Mouse (Mus musculus): ENCODE measurements around the gene Gm4969. TPM values are rescaled to one million over a fixed set of nuclear protein-coding genes. Genes with fewer than 3 reads are reported as not detected.

Gm4969 gene
- polyA plus RNA-seq, 1 experiment from 2014 or later, result 4.9 TPM

GRCm38 (mm10) chr7:19127744-19128143, 9.6 kb upstream of the Gm4969 start:
- H3K4me1 ChIP-seq (replicated peaks; ENCODE audit: control insufficient read depth, insufficient read depth, low read length), result peaks cover 11% of the 10 kb centered on the region

GRCm38 (mm10) chr7:19124713-19125112, 6.5 kb upstream of the Gm4969 start:
- Histone ChIP-seq H3K27me3 (replicated peaks; ENCODE audit: control insufficient read depth, insufficient read depth, low read length) (no peaks in the 10 kb centered on the region), H3K9ac (replicated peaks; ENCODE audit: low read depth, low read length) (no peak overlapping the region), H3K4me2 (ENCODE audit: low read length) (no peak overlapping the region), H3K36me3 (ENCODE audit: control insufficient read depth, insufficient read depth) (no peaks in the 10 kb centered on the region; the same call in 1 of the 2 replicates), H3K4me1 (replicated peaks; ENCODE audit: control insufficient read depth, insufficient read depth, low read length) (peaks cover 12% of the 10 kb centered on the region), H3K9me3 (ENCODE audit: control insufficient read depth, low read length) (no peaks in the 10 kb centered on the region), H3K4me3 (replicated peaks; ENCODE audit: low read length) (no peak overlapping the region), H3K27ac (ENCODE audit: low read length) (no peak overlapping the region)
- WGBS, result 83% methylated on average over 6 of the region's 6 CpGs
- ATAC-seq, result no peak

More at GRCm38 (mm10) chr7:19127744-19128143, 9.6 kb upstream of the Gm4969 start:
- H3K27ac ChIP-seq (ENCODE audit: low read length), result no peak overlapping the region
- WGBS, result 88% methylated on average over 5 of the region's 5 CpGs
- no peak overlapping the region for H3K4me2 ChIP-seq (ENCODE audit: low read length)
- H3K4me3 ChIP-seq (replicated peaks; ENCODE audit: low read length), result no peak overlapping the region
- H3K9ac ChIP-seq (replicated peaks; ENCODE audit: low read depth, low read length), result no peak overlapping the region
- ATAC-seq, result no peak
- no peaks in the 10 kb centered on the region; the same call in 1 of the 2 replicates for H3K36me3 ChIP-seq (ENCODE audit: control insufficient read depth, insufficient read depth)
- no peaks in the 10 kb centered on the region for H3K9me3 ChIP-seq (ENCODE audit: control insufficient read depth, low read length)
- H3K27me3 ChIP-seq (replicated peaks; ENCODE audit: control insufficient read depth, insufficient read depth, low read length), result no peaks in the 10 kb centered on the region

- ATAC-seq, result no peak
- Histone ChIP-seq H3K27ac (ENCODE audit: low read length) (no peak overlapping the region), H3K27me3 (replicated peaks; ENCODE audit: control insufficient read depth, insufficient read depth, low read length) (no peaks in the 10 kb centered on the region), H3K9ac (replicated peaks; ENCODE audit: low read depth, low read length) (no peak overlapping the region), H3K4me2 (ENCODE audit: low read length) (no peak overlapping the region), H3K9me3 (ENCODE audit: control insufficient read depth, low read length) (0 out of 2 replicates have a peak, but pooled peaks cover 4% of the 10 kb centered on the region), H3K36me3 (ENCODE audit: control insufficient read depth, insufficient read depth) (no peaks in the 10 kb centered on the region), H3K4me1 (replicated peaks; ENCODE audit: control insufficient read depth, insufficient read depth, low read length) (peaks cover 21% of the 10 kb centered on the region), H3K4me3 (replicated peaks; ENCODE audit: low read length) (no peak overlapping the region)
- WGBS, result 86% methylated on average over 4 of the region's 4 CpGs
Measured at GRCm38 (mm10) chr7:19121686-19122085, 3.5 kb upstream of the Gm4969 start.

GRCm38 (mm10) chr7:19119631-19120429, 1.7 kb upstream of the Gm4969 start, which contains the start of gene Fbxo46:
TSS of gene Fbxo46 (plus strand) at chr7:19119859.
- peak within 1 kb of the TSS; percentile 42; the same call in 1 of the 2 replicates for H3K27ac ChIP-seq (ENCODE audit: low read length)
- WGBS, result 2% methylated on average over 34 of the region's 34 CpGs

GRCm38 (mm10) chr7:19119083-19119482, 915 bp upstream of the Gm4969 start:
- Histone ChIP-seq H3K36me3 (ENCODE audit: control insufficient read depth, insufficient read depth) (no peaks in the 10 kb centered on the region), H3K9ac (replicated peaks; ENCODE audit: low read depth, low read length) (no peak overlapping the region), H3K4me1 (replicated peaks; ENCODE audit: control insufficient read depth, insufficient read depth, low read length) (peaks cover 21% of the 10 kb centered on the region), H3K27ac (ENCODE audit: low read length) (no peak overlapping the region), H3K27me3 (replicated peaks; ENCODE audit: control insufficient read depth, insufficient read depth, low read length) (no peaks in the 10 kb centered on the region), H3K4me2 (ENCODE audit: low read length) (peak overlapping the region; percentile 69; the same call in 1 of the 2 replicates), H3K9me3 (ENCODE audit: control insufficient read depth, low read length) (0 out of 2 replicates have a peak, but pooled peaks cover 4% of the 10 kb centered on the region), H3K4me3 (replicated peaks; ENCODE audit: low read length) (no peak overlapping the region)
- ATAC-seq, result peak; percentile 6; the same call in 1 of the 2 replicates
- WGBS, result 95% methylated on average over 8 of the region's 8 CpGs

More at GRCm38 (mm10) chr7:19119631-19120429, 1.7 kb upstream of the Gm4969 start, which contains the start of gene Fbxo46:
- H3K4me3 ChIP-seq (replicated peaks; ENCODE audit: low read length), result peak within 1 kb of the TSS; percentile 65
- H3K27me3 ChIP-seq (replicated peaks; ENCODE audit: control insufficient read depth, insufficient read depth, low read length), result no peaks in the 10 kb centered on the region
- H3K9ac ChIP-seq (replicated peaks; ENCODE audit: low read depth, low read length), result peak within 1 kb of the TSS; percentile 69
- 0 out of 2 replicates have a peak, but pooled peaks cover 4% of the 10 kb centered on the region for H3K9me3 ChIP-seq (ENCODE audit: control insufficient read depth, low read length)
- peaks cover 21% of the 10 kb centered on the region for H3K4me1 ChIP-seq (replicated peaks; ENCODE audit: control insufficient read depth, insufficient read depth, low read length)
- peak within 1 kb of the TSS; percentile 69 for H3K4me2 ChIP-seq (ENCODE audit: low read length)
- H3K36me3 ChIP-seq (ENCODE audit: control insufficient read depth, insufficient read depth), result no peaks in the 10 kb centered on the region
- peak; percentile 98 for ATAC-seq

- WGBS, result 86% methylated on average over 1 of the region's 1 CpGs
- no peak overlapping the region for H3K4me2 ChIP-seq (ENCODE audit: low read length)
- H3K4me1 ChIP-seq (replicated peaks; ENCODE audit: control insufficient read depth, insufficient read depth, low read length), result no peaks in the 10 kb centered on the region
- H3K36me3 ChIP-seq (ENCODE audit: control insufficient read depth, insufficient read depth), result no peaks in the 10 kb centered on the region
- no peaks in the 10 kb centered on the region for H3K9me3 ChIP-seq (ENCODE audit: control insufficient read depth, low read length)
- H3K27me3 ChIP-seq (replicated peaks; ENCODE audit: control insufficient read depth, insufficient read depth, low read length), result no peaks in the 10 kb centered on the region
- H3K9ac ChIP-seq (replicated peaks; ENCODE audit: low read depth, low read length), result no peak overlapping the region
- no peak overlapping the region for H3K4me3 ChIP-seq (replicated peaks; ENCODE audit: low read length)
- no peak overlapping the region for H3K27ac ChIP-seq (ENCODE audit: low read length)
- no peak for ATAC-seq
Measured at GRCm38 (mm10) chr7:19109565-19109964, 8.6 kb downstream of the Gm4969 start.

- no peaks in the 10 kb centered on the region for H3K9me3 ChIP-seq (ENCODE audit: control insufficient read depth, low read length)
- no peaks in the 10 kb centered on the region for H3K27me3 ChIP-seq (replicated peaks; ENCODE audit: control insufficient read depth, insufficient read depth, low read length)
- H3K4me1 ChIP-seq (replicated peaks; ENCODE audit: control insufficient read depth, insufficient read depth, low read length), result no peaks in the 10 kb centered on the region
- no peak overlapping the region for H3K4me2 ChIP-seq (ENCODE audit: low read length)
- 58% methylated on average over 3 of the region's 3 CpGs for WGBS
- H3K9ac ChIP-seq (replicated peaks; ENCODE audit: low read depth, low read length), result no peak overlapping the region
- H3K27ac ChIP-seq (ENCODE audit: low read length), result no peak overlapping the region
- H3K36me3 ChIP-seq (ENCODE audit: control insufficient read depth, insufficient read depth), result no peaks in the 10 kb centered on the region
- no peak for ATAC-seq
- no peak overlapping the region for H3K4me3 ChIP-seq (replicated peaks; ENCODE audit: low read length)
Measured at GRCm38 (mm10) chr7:19107436-19107835, 10.7 kb downstream of the Gm4969 start.

GRCm38 (mm10) chr7:19104486-19104885, 13.7 kb downstream of the Gm4969 start:
- Histone ChIP-seq H3K36me3 (ENCODE audit: control insufficient read depth, insufficient read depth) (no peaks in the 10 kb centered on the region), H3K27ac (ENCODE audit: low read length) (no peak overlapping the region), H3K9me3 (ENCODE audit: control insufficient read depth, low read length) (no peaks in the 10 kb centered on the region), H3K4me1 (replicated peaks; ENCODE audit: control insufficient read depth, insufficient read depth, low read length) (no peaks in the 10 kb centered on the region), H3K27me3 (replicated peaks; ENCODE audit: control insufficient read depth, insufficient read depth, low read length) (no peaks in the 10 kb centered on the region), H3K9ac (replicated peaks; ENCODE audit: low read depth, low read length) (no peak overlapping the region), H3K4me2 (ENCODE audit: low read length) (no peak overlapping the region), H3K4me3 (replicated peaks; ENCODE audit: low read length) (no peak overlapping the region)
- WGBS, result 81% methylated on average over 2 of the region's 2 CpGs
- ATAC-seq, result no peak

GRCm38 (mm10) chr7:19103741-19104140, 14.4 kb downstream of the Gm4969 start:
- H3K27me3 ChIP-seq (replicated peaks; ENCODE audit: control insufficient read depth, insufficient read depth, low read length), result no peaks in the 10 kb centered on the region
- H3K4me2 ChIP-seq (ENCODE audit: low read length), result no peak overlapping the region
- no peaks in the 10 kb centered on the region for H3K4me1 ChIP-seq (replicated peaks; ENCODE audit: control insufficient read depth, insufficient read depth, low read length)
- H3K27ac ChIP-seq (ENCODE audit: low read length), result no peak overlapping the region
- no peak for ATAC-seq
- H3K4me3 ChIP-seq (replicated peaks; ENCODE audit: low read length), result no peak overlapping the region
- H3K9ac ChIP-seq (replicated peaks; ENCODE audit: low read depth, low read length), result no peak overlapping the region
- no peaks in the 10 kb centered on the region for H3K36me3 ChIP-seq (ENCODE audit: control insufficient read depth, insufficient read depth)
- no peaks in the 10 kb centered on the region for H3K9me3 ChIP-seq (ENCODE audit: control insufficient read depth, low read length)

All from forebrain, embryonic 16.5 days (tissue).